Mouse (Mus musculus): Measurements from ENCODE around the gene Eml2.

- TF ChIP-seq GATA1 (IDR thresholded peaks at IDR 0.05; ENCODE audit: borderline replicate concordance, low read length): no peak
- TF ChIP-seq FLI1 (IDR thresholded peaks at IDR 0.05; ENCODE audit: low read length): no peak
These were observed 32.1 kb downstream of the Eml2 start for GRCm38 (mm10) chr7:19208201-19208910.

Measured in megakaryocyte, embryonic 14.5 days (primary cell).